Mouse (Mus musculus): Measurements from ENCODE around the gene Lrrc71. TPM values are rescaled to one million over a fixed set of nuclear protein-coding genes. Genes with fewer than 3 reads are reported as not detected.

Lrrc71 gene
- total and polyA plus RNA-seq, 2 experiments from 2014 or later: 0.12 to 1.5 TPM

- H3K4me3 ChIP-seq (ENCODE audit: low read depth, low read length): no peak overlapping the region
- no peak overlapping the region for H3K27ac ChIP-seq (ENCODE audit: low read depth)
- H3K27me3 ChIP-seq (ENCODE audit: control insufficient read depth, insufficient read depth, low read length): peaks cover 5% of the 10 kb centered on the region; the same call in 1 of the 2 replicates
- H3K4me2 ChIP-seq (ENCODE audit: low read depth, low read length): peak overlapping the region; percentile 37
- DNase-seq (ENCODE audit: low spot score) (no peak), ATAC-seq (ENCODE audit: insufficient read depth, low read depth) (no peak)
- 34% methylated on average over 18 of the region's 18 CpGs for WGBS
- H3K36me3 ChIP-seq (replicated peaks; ENCODE audit: control insufficient read depth, insufficient read depth, low read length): no peaks in the 10 kb centered on the region
- no peaks in the 10 kb centered on the region for H3K4me1 ChIP-seq (ENCODE audit: control insufficient read depth, insufficient read depth)
- no peaks in the 10 kb centered on the region for H3K9me3 ChIP-seq (replicated peaks; ENCODE audit: control insufficient read depth, low read length)
- no peak overlapping the region for H3K9ac ChIP-seq (replicated peaks; ENCODE audit: low read depth, low read length)
- TF ChIP-seq EP300 (IDR thresholded peaks at IDR 0.05; ENCODE audit: low read depth): no peak
- no peak for TF ChIP-seq CTCF (IDR thresholded peaks at IDR 0.05; ENCODE audit: low read depth)
These were observed 3.3 kb downstream of the Lrrc71 start for GRCm38 (mm10) chr3:87745036-87745659.

- DNase-seq (ENCODE audit: low spot score) (no peak), ATAC-seq (ENCODE audit: insufficient read depth, low read depth) (no peak)
- Histone ChIP-seq H3K9me3 (replicated peaks; ENCODE audit: control insufficient read depth, low read length) (no peaks in the 10 kb centered on the region), H3K4me1 (ENCODE audit: control insufficient read depth, insufficient read depth) (no peaks in the 10 kb centered on the region), H3K27ac (ENCODE audit: low read depth) (no peak overlapping the region), H3K4me2 (ENCODE audit: low read depth, low read length) (no peak overlapping the region), H3K36me3 (replicated peaks; ENCODE audit: control insufficient read depth, insufficient read depth, low read length) (no peaks in the 10 kb centered on the region; the same call in 1 of the 2 replicates), H3K4me3 (ENCODE audit: low read depth, low read length) (no peak overlapping the region), H3K9ac (replicated peaks; ENCODE audit: low read depth, low read length) (no peak overlapping the region), H3K27me3 (ENCODE audit: control insufficient read depth, insufficient read depth, low read length) (peaks cover 5% of the 10 kb centered on the region; the same call in 1 of the 2 replicates)
- 80% methylated on average over 4 of the region's 4 CpGs for WGBS
- no peak for TF ChIP-seq CTCF (IDR thresholded peaks at IDR 0.05; ENCODE audit: low read depth)
- TF ChIP-seq EP300 (IDR thresholded peaks at IDR 0.05; ENCODE audit: low read depth): no peak
These were observed 4.5 kb downstream of the Lrrc71 start for GRCm38 (mm10) chr3:87743927-87744326.

DNA sequence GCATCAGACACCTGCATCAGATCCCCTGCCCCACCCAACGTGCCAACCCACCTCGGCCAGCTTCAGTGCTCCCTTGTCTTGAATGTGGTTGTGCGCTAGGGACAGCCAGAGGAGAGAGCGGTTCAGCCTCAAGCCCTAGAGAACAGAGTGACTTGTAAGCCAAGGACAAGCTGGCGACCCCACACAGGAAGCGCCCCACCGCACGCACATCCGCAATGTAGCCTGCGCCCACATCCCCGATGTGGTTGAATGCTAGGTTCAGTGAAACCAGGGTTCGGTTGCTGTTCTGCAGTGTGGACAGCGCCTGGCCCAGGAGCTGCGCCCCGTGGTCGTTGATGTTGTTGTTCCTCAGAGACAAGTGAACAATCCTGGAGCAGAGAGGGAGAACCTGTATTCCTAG, 5.7 kb downstream of the Lrrc71 start:
- Histone ChIP-seq H3K36me3 (replicated peaks; ENCODE audit: control insufficient read depth, insufficient read depth, low read length) (peaks cover 10% of the 10 kb centered on the region; the same call in 1 of the 2 replicates), H3K4me2 (ENCODE audit: low read depth, low read length) (no peak overlapping the region), H3K9ac (replicated peaks; ENCODE audit: low read depth, low read length) (no peak overlapping the region), H3K27ac (ENCODE audit: low read depth) (no peak overlapping the region), H3K27me3 (ENCODE audit: control insufficient read depth, insufficient read depth, low read length) (no peaks in the 10 kb centered on the region), H3K4me1 (ENCODE audit: control insufficient read depth, insufficient read depth) (no peaks in the 10 kb centered on the region), H3K9me3 (replicated peaks; ENCODE audit: control insufficient read depth, low read length) (no peaks in the 10 kb centered on the region), H3K4me3 (ENCODE audit: low read depth, low read length) (no peak overlapping the region)
- no peak for ATAC-seq (ENCODE audit: insufficient read depth, low read depth)
- no peak for TF ChIP-seq EP300 (IDR thresholded peaks at IDR 0.05; ENCODE audit: low read depth)
- no peak for TF ChIP-seq CTCF (IDR thresholded peaks at IDR 0.05; ENCODE audit: low read depth)
- 76% methylated on average over 16 of the region's 16 CpGs for WGBS
- no peak for DNase-seq (ENCODE audit: low spot score)

DNA sequence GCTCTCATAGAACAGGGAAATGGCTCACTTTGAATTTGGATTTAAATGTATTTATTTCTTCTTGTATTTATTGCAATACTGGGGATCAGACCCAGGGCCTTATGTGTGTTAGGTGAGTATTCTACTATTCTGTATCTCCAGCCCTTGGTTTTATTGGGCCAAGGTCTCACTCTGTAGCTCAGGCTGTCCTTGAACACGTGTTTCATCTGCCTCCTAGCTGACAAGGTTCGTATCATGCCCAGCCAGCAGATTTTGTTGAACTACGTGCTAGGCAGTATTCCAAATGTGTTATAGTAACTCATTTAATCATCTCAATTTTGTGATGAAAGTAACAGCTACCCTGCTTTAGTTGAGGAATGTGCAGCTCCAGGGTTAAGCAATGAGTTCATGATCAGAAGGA, 6.4 kb downstream of the Lrrc71 start:
- Histone ChIP-seq H3K27me3 (ENCODE audit: control insufficient read depth, insufficient read depth, low read length) (no peaks in the 10 kb centered on the region), H3K4me1 (ENCODE audit: control insufficient read depth, insufficient read depth) (no peaks in the 10 kb centered on the region), H3K4me3 (ENCODE audit: low read depth, low read length) (no peak overlapping the region), H3K36me3 (replicated peaks; ENCODE audit: control insufficient read depth, insufficient read depth, low read length) (peaks cover 17% of the 10 kb centered on the region), H3K4me2 (ENCODE audit: low read depth, low read length) (no peak overlapping the region), H3K9me3 (replicated peaks; ENCODE audit: control insufficient read depth, low read length) (no peaks in the 10 kb centered on the region), H3K9ac (replicated peaks; ENCODE audit: low read depth, low read length) (no peak overlapping the region), H3K27ac (ENCODE audit: low read depth) (no peak overlapping the region)
- ATAC-seq (ENCODE audit: insufficient read depth, low read depth) (no peak), DNase-seq (ENCODE audit: low spot score) (no peak)
- 52% methylated on average over 3 of the region's 3 CpGs for WGBS
- TF ChIP-seq CTCF (IDR thresholded peaks at IDR 0.05; ENCODE audit: low read depth): no peak
- no peak for TF ChIP-seq EP300 (IDR thresholded peaks at IDR 0.05; ENCODE audit: low read depth)

DNA sequence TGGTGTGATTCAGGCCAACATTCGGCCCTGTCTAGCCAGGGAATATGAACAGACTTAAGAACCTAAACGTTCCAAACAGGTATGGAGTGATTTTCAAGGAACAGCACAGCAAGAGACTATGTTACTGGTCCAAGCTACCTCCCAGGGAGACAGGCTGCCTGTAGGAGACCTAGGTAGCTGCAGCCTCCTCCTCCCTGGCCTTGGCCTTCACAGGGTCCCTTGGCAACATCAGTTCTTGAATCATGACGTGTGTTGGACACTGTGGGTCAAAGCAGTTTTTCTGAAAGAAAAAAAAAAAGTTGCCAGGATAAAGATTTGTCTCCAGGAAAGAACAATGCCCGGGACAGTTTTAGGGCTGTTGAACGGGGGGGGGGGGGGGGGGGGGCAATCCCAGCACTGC, 9.5 kb downstream of the Lrrc71 start:
- Histone ChIP-seq H3K9ac (replicated peaks; ENCODE audit: low read depth, low read length) (no peak overlapping the region), H3K4me1 (ENCODE audit: control insufficient read depth, insufficient read depth) (no peaks in the 10 kb centered on the region), H3K9me3 (replicated peaks; ENCODE audit: control insufficient read depth, low read length) (no peaks in the 10 kb centered on the region), H3K27me3 (ENCODE audit: control insufficient read depth, insufficient read depth, low read length) (no peaks in the 10 kb centered on the region), H3K4me3 (ENCODE audit: low read depth, low read length) (no peak overlapping the region), H3K27ac (ENCODE audit: low read depth) (no peak overlapping the region), H3K4me2 (ENCODE audit: low read depth, low read length) (no peak overlapping the region), H3K36me3 (replicated peaks; ENCODE audit: control insufficient read depth, insufficient read depth, low read length) (peaks cover 48% of the 10 kb centered on the region)
- ATAC-seq (ENCODE audit: insufficient read depth, low read depth): no peak
- TF ChIP-seq CTCF (IDR thresholded peaks at IDR 0.05; ENCODE audit: low read depth) (no peak), EP300 (IDR thresholded peaks at IDR 0.05; ENCODE audit: low read depth) (no peak)
- WGBS: 80% methylated on average over 5 of the region's 5 CpGs
- no peak for DNase-seq (ENCODE audit: low spot score)

GRCm38 (mm10) chr3:87735335-87735734, 13.1 kb downstream of the Lrrc71 start:
- Histone ChIP-seq H3K9me3 (replicated peaks; ENCODE audit: control insufficient read depth, low read length) (no peaks in the 10 kb centered on the region), H3K36me3 (replicated peaks; ENCODE audit: control insufficient read depth, insufficient read depth, low read length) (peaks cover 80% of the 10 kb centered on the region), H3K27ac (ENCODE audit: low read depth) (no peak overlapping the region), H3K4me1 (ENCODE audit: control insufficient read depth, insufficient read depth) (no peaks in the 10 kb centered on the region), H3K27me3 (ENCODE audit: control insufficient read depth, insufficient read depth, low read length) (no peaks in the 10 kb centered on the region), H3K4me2 (ENCODE audit: low read depth, low read length) (no peak overlapping the region), H3K4me3 (ENCODE audit: low read depth, low read length) (no peak overlapping the region), H3K9ac (replicated peaks; ENCODE audit: low read depth, low read length) (no peak overlapping the region)
- ATAC-seq (ENCODE audit: insufficient read depth, low read depth) (no peak), DNase-seq (ENCODE audit: low spot score) (no peak)
- TF ChIP-seq EP300 (IDR thresholded peaks at IDR 0.05; ENCODE audit: low read depth): no peak
- TF ChIP-seq CTCF (IDR thresholded peaks at IDR 0.05; ENCODE audit: low read depth): no peak
- WGBS: 79% methylated on average over 9 of the region's 9 CpGs
